Mouse (Mus musculus) adrenal gland, adult 2 months (tissue): Measurements from ENCODE around the gene Atad1. TPM values are rescaled to one million over a fixed set of nuclear protein-coding genes. Genes with fewer than 3 reads are reported as not detected.

Experiments
- polyA plus RNA-seq: library from polyadenylated mRNA; depleted of rRNA; stranded (reverse); fragments of >200 nt; gene quantifications from 2 replicates; pipeline ENCODE4 v1.2.3, GENCODE M21; 2012; rRNA removed
- total RNA-seq, 2 experiments: library from RNA; stranded (reverse); gene quantifications; 2 replicates each; pipeline ENCODE4 v1.2.3; 2021

Atad1 gene
- total and polyA plus RNA-seq, 3 experiments: 2.0 to 86.3 (median 79.1) TPM

Other genes starting within 250 kb of the Atad1 start
- gene Papss2, start 144.0 kb downstream of the Atad1 start, total RNA-seq: 10 to 100 TPM; 11.1 to 20.8 TPM
- gene Papss2, start 144.0 kb downstream of the Atad1 start, polyA plus RNA-seq: 0.91 and 1.1 TPM in 2 replicates
- gene Pten, start 17.7 kb upstream of the Atad1 start, total RNA-seq: 10 to 100 TPM; 71.3 to 76.2 TPM
- 25.5 and 38.3 TPM in 2 replicates for gene Pten, start 17.7 kb upstream of the Atad1 start, polyA plus RNA-seq